Mouse (Mus musculus): Measurements from ENCODE around the gene Gm3854. TPM values are rescaled to one million over a fixed set of nuclear protein-coding genes. Genes with fewer than 3 reads are reported as not detected.
A peak's percentile ranks its signal among the peaks of the same experiment; 100 is the strongest.

Gene Gm3854
- polyA plus RNA-seq, 1 experiment = 0.22 TPM

- no peaks in the 10 kb centered on the region for H3K27me3 ChIP-seq (ENCODE audit: control insufficient read depth, insufficient read depth, low read length)
- H3K27ac ChIP-seq (ENCODE audit: control insufficient read depth, insufficient read depth, low read length) = no peak within 1 kb of the TSS
- TF ChIP-seq CTCF (IDR thresholded peaks at IDR 0.05; ENCODE audit: borderline replicate concordance, control insufficient read depth, extremely low read depth, insufficient read depth, low read length, poor library complexity) = peak; percentile 44; the same call in 1 of the 2 replicates
- TF ChIP-seq POLR2A (IDR thresholded peaks at IDR 0.05; ENCODE audit: control insufficient read depth, extremely low read depth, insufficient read depth, low read length, poor library complexity) = no peak; the same call in 1 of the 2 replicates
- H3K4me1 ChIP-seq (replicated peaks; ENCODE audit: control insufficient read depth, insufficient read depth, low read length) = peaks cover 10% of the 10 kb centered on the region
- peak within 1 kb of the TSS; percentile 50 for H3K4me3 ChIP-seq (ENCODE audit: control insufficient read depth, insufficient read depth, low read length)
- under 1% methylated on average over 28 of the region's 28 CpGs for WGBS
- peak; percentile 92 for DNase-seq
- no peaks in the 10 kb centered on the region for H3K36me3 ChIP-seq (ENCODE audit: control insufficient read depth, insufficient read depth, low read length)
Measured at GRCm38 (mm10) chr7:6383044-6383455, 39.5 kb downstream of the Gm3854 start, which contains the start of gene Zfp28. Gene Zfp28, plus strand, starts transcription at chr7:6383295.

- H3K4me3 ChIP-seq (ENCODE audit: control insufficient read depth, insufficient read depth, low read length) = no peak overlapping the region
- DNase-seq = no peak
- H3K27me3 ChIP-seq (ENCODE audit: control insufficient read depth, insufficient read depth, low read length) = no peaks in the 10 kb centered on the region
- 14% methylated on average over 8 of the region's 8 CpGs for WGBS
- no peak overlapping the region for H3K27ac ChIP-seq (ENCODE audit: control insufficient read depth, insufficient read depth, low read length)
- peaks cover 10% of the 10 kb centered on the region for H3K4me1 ChIP-seq (replicated peaks; ENCODE audit: control insufficient read depth, insufficient read depth, low read length)
- no peaks in the 10 kb centered on the region for H3K36me3 ChIP-seq (ENCODE audit: control insufficient read depth, insufficient read depth, low read length)
- TF ChIP-seq POLR2A (IDR thresholded peaks at IDR 0.05; ENCODE audit: control insufficient read depth, extremely low read depth, insufficient read depth, low read length, poor library complexity) (no peak), CTCF (IDR thresholded peaks at IDR 0.05; ENCODE audit: borderline replicate concordance, control insufficient read depth, extremely low read depth, insufficient read depth, low read length, poor library complexity) (no peak)
Measured at GRCm38 (mm10) chr7:6384011-6384410, 40.5 kb downstream of the Gm3854 start.

GRCm38 (mm10) chr7:6386995-6387394, 43.4 kb downstream of the Gm3854 start:
- 96% methylated on average over 8 of the region's 8 CpGs for WGBS
- no peaks in the 10 kb centered on the region for H3K36me3 ChIP-seq (ENCODE audit: control insufficient read depth, insufficient read depth, low read length)
- H3K4me1 ChIP-seq (replicated peaks; ENCODE audit: control insufficient read depth, insufficient read depth, low read length) = peaks cover 10% of the 10 kb centered on the region
- H3K27ac ChIP-seq (ENCODE audit: control insufficient read depth, insufficient read depth, low read length) = no peak overlapping the region
- no peaks in the 10 kb centered on the region for H3K27me3 ChIP-seq (ENCODE audit: control insufficient read depth, insufficient read depth, low read length)
- DNase-seq = no peak
- TF ChIP-seq POLR2A (IDR thresholded peaks at IDR 0.05; ENCODE audit: control insufficient read depth, extremely low read depth, insufficient read depth, low read length, poor library complexity) (no peak), CTCF (IDR thresholded peaks at IDR 0.05; ENCODE audit: borderline replicate concordance, control insufficient read depth, extremely low read depth, insufficient read depth, low read length, poor library complexity) (no peak)
- H3K4me3 ChIP-seq (ENCODE audit: control insufficient read depth, insufficient read depth, low read length) = no peak overlapping the region

- TF ChIP-seq POLR2A (IDR thresholded peaks at IDR 0.05; ENCODE audit: control insufficient read depth, extremely low read depth, insufficient read depth, low read length, poor library complexity) = no peak
- TF ChIP-seq CTCF (IDR thresholded peaks at IDR 0.05; ENCODE audit: borderline replicate concordance, control insufficient read depth, extremely low read depth, insufficient read depth, low read length, poor library complexity) = no peak
- Histone ChIP-seq H3K27me3 (ENCODE audit: control insufficient read depth, insufficient read depth, low read length) (no peaks in the 10 kb centered on the region), H3K4me1 (replicated peaks; ENCODE audit: control insufficient read depth, insufficient read depth, low read length) (no peaks in the 10 kb centered on the region), H3K27ac (ENCODE audit: control insufficient read depth, insufficient read depth, low read length) (no peak overlapping the region), H3K36me3 (ENCODE audit: control insufficient read depth, insufficient read depth, low read length) (no peaks in the 10 kb centered on the region), H3K4me3 (ENCODE audit: control insufficient read depth, insufficient read depth, low read length) (no peak overlapping the region)
- no peak for DNase-seq
- 93% methylated on average over 5 of the region's 5 CpGs for WGBS
Measured at GRCm38 (mm10) chr7:6388971-6389370, 45.4 kb downstream of the Gm3854 start.

- WGBS = 84% methylated on average over 5 of the region's 5 CpGs
- Histone ChIP-seq H3K27me3 (ENCODE audit: control insufficient read depth, insufficient read depth, low read length) (no peaks in the 10 kb centered on the region), H3K27ac (ENCODE audit: control insufficient read depth, insufficient read depth, low read length) (no peak overlapping the region), H3K36me3 (ENCODE audit: control insufficient read depth, insufficient read depth, low read length) (no peaks in the 10 kb centered on the region), H3K4me1 (replicated peaks; ENCODE audit: control insufficient read depth, insufficient read depth, low read length) (no peaks in the 10 kb centered on the region), H3K4me3 (ENCODE audit: control insufficient read depth, insufficient read depth, low read length) (no peak overlapping the region)
- no peak for DNase-seq
- TF ChIP-seq POLR2A (IDR thresholded peaks at IDR 0.05; ENCODE audit: control insufficient read depth, extremely low read depth, insufficient read depth, low read length, poor library complexity) (no peak), CTCF (IDR thresholded peaks at IDR 0.05; ENCODE audit: borderline replicate concordance, control insufficient read depth, extremely low read depth, insufficient read depth, low read length, poor library complexity) (no peak)
Measured at GRCm38 (mm10) chr7:6389449-6389848, 45.9 kb downstream of the Gm3854 start.

GRCm38 (mm10) chr7:6397996-6398975, 54.7 kb downstream of the Gm3854 start, which contains the start of gene Smim17:
Gene Smim17, plus strand, starts transcription at chr7:6398715.
- peak; percentile 57 for DNase-seq

More at GRCm38 (mm10) chr7:6397996-6398975, 54.7 kb downstream of the Gm3854 start, which contains the start of gene Smim17:
- TF ChIP-seq POLR2A (IDR thresholded peaks at IDR 0.05; ENCODE audit: control insufficient read depth, extremely low read depth, insufficient read depth, low read length, poor library complexity) (no peak), CTCF (IDR thresholded peaks at IDR 0.05; ENCODE audit: borderline replicate concordance, control insufficient read depth, extremely low read depth, insufficient read depth, low read length, poor library complexity) (no peak)
- no peaks in the 10 kb centered on the region for H3K36me3 ChIP-seq (ENCODE audit: control insufficient read depth, insufficient read depth, low read length)
- WGBS = 33% methylated on average over 25 of the region's 25 CpGs
- peaks cover 4% of the 10 kb centered on the region for H3K4me1 ChIP-seq (replicated peaks; ENCODE audit: control insufficient read depth, insufficient read depth, low read length)
- peak within 1 kb of the TSS; percentile 92 for H3K4me3 ChIP-seq (ENCODE audit: control insufficient read depth, insufficient read depth, low read length)
- no peaks in the 10 kb centered on the region for H3K27me3 ChIP-seq (ENCODE audit: control insufficient read depth, insufficient read depth, low read length)
- H3K27ac ChIP-seq (ENCODE audit: control insufficient read depth, insufficient read depth, low read length) = no peak within 1 kb of the TSS; the same call in 1 of the 2 replicates

Other genes with a start within 250 kb of the Gm3854 start
- gene Zfp787, start 187.8 kb upstream of the Gm3854 start, polyA plus RNA-seq (2012; rRNA removed) = 58.2 and 62.9 TPM in 2 replicates
- gene Zfp444, start 171.5 kb upstream of the Gm3854 start, polyA plus RNA-seq (2012; rRNA removed) = 73.1 and 78.6 TPM in 2 replicates
- gene Galp, start 146.7 kb upstream of the Gm3854 start, polyA plus RNA-seq (2012; rRNA removed) = 0.32 TPM in 1 of 2 replicates, not detected in the other
- gene Zscan5b, start 121.5 kb upstream of the Gm3854 start, polyA plus RNA-seq (2012; rRNA removed) = not detected in 2 replicates
- not detected in 2 replicates for gene Epp13, start 91.0 kb upstream of the Gm3854 start, polyA plus RNA-seq (2012; rRNA removed)
- 2.4 and 2.9 TPM in 2 replicates for gene Zfp667, start 57.2 kb upstream of the Gm3854 start, polyA plus RNA-seq (2012; rRNA removed)
- gene Zfp583, start 12.5 kb upstream of the Gm3854 start, polyA plus RNA-seq (2012; rRNA removed) = 0.82 and 0.99 TPM in 2 replicates
- gene Zfp78, start 19.5 kb downstream of the Gm3854 start, polyA plus RNA-seq (2012; rRNA removed) = 0.50 and 0.53 TPM in 2 replicates
- gene Zfp28, start 39.5 kb downstream of the Gm3854 start, polyA plus RNA-seq (2012; rRNA removed) = 1.4 and 2.4 TPM in 2 replicates
- gene Smim17, start 55.0 kb downstream of the Gm3854 start, polyA plus RNA-seq (2012; rRNA removed) = not detected in 2 replicates
- 0.04 TPM in 1 of 2 replicates, not detected in the other for gene Gm20715, start 66.5 kb downstream of the Gm3854 start, polyA plus RNA-seq (2012; rRNA removed)
- 0.09 and 0.13 TPM in 2 replicates for gene Olfr1344, start 94.9 kb downstream of the Gm3854 start, polyA plus RNA-seq (2012; rRNA removed)
- gene Olfr1336, start 112.4 kb downstream of the Gm3854 start, polyA plus RNA-seq (2012; rRNA removed) = not detected in 2 replicates
- gene Olfr1346, start 123.3 kb downstream of the Gm3854 start, polyA plus RNA-seq (2012; rRNA removed) = not detected in 2 replicates
- not detected in 2 replicates for gene Olfr5, start 143.2 kb downstream of the Gm3854 start, polyA plus RNA-seq (2012; rRNA removed)
- gene Olfr1347, start 156.0 kb downstream of the Gm3854 start, polyA plus RNA-seq (2012; rRNA removed) = not detected in 2 replicates
- gene Olfr1348, start 165.0 kb downstream of the Gm3854 start, polyA plus RNA-seq (2012; rRNA removed) = not detected in 2 replicates
- 0.27 and 0.28 TPM in 2 replicates for gene Olfr1349, start 179.2 kb downstream of the Gm3854 start, polyA plus RNA-seq (2012; rRNA removed)
- not detected in 2 replicates for gene Olfr1350, start 221.1 kb downstream of the Gm3854 start, polyA plus RNA-seq (2012; rRNA removed)